Mouse (Mus musculus) liver, adult 2 months (tissue): Measurements from ENCODE around the gene Skap1. TPM values are rescaled to one million over a fixed set of nuclear protein-coding genes. Genes with fewer than 3 reads are reported as not detected.

Source experiments
- DNase-seq: peaks from one replicate; pipeline ENCODE4 v3.0.0-alpha.2; 2011; ENCODE audit warnings: low read depth, low spot score; ENCODE audit errors: extremely low read depth
- H3K27ac ChIP-seq: fragments of 200-500 bp; replicated peaks from 2 replicates; pipeline ENCODE4 v1.5.1; 2012; ENCODE audit warnings: low read depth, mild to moderate bottlenecking, control low read depth, inconsistent platforms, low read length; ENCODE audit not compliant: insufficient read depth
- H3K27me3 ChIP-seq: fragments of 200-500 bp; 2 replicates; pipeline ENCODE4 v1.6.1; 2012; ENCODE audit warnings: mild to moderate bottlenecking, moderate library complexity, low read length, inconsistent platforms; ENCODE audit not compliant: control insufficient read depth, insufficient read depth
- H3K36me3 ChIP-seq: fragments of 200-500 bp; 2 replicates; pipeline ENCODE4 v1.6.1; 2012; ENCODE audit warnings: low read length, inconsistent platforms; ENCODE audit not compliant: control insufficient read depth, insufficient read depth
- H3K4me1 ChIP-seq: fragments of 200-500 bp; 2 replicates; pipeline ENCODE4 v1.6.1; 2011; ENCODE audit warnings: low read length; ENCODE audit not compliant: control insufficient read depth, insufficient read depth
- H3K4me3 ChIP-seq: fragments of 200-500 bp; 2 replicates; pipeline ENCODE4 v1.5.1; 2011; ENCODE audit warnings: low read depth, mild to moderate bottlenecking, control low read depth, low read length, moderate library complexity; ENCODE audit not compliant: insufficient read depth
- H3K79me2 ChIP-seq: fragments of 200-500 bp; 2 replicates; pipeline ENCODE4 v1.6.1; 2012; ENCODE audit warnings: inconsistent platforms, mild to moderate bottlenecking, low read length, moderate library complexity; ENCODE audit not compliant: control insufficient read depth, insufficient read depth
- H3K9ac ChIP-seq: fragments of 200-500 bp; 2 replicates; pipeline ENCODE4 v1.6.1; 2012; ENCODE audit warnings: low read depth, mild to moderate bottlenecking, control low read depth, inconsistent platforms, low read length
- CTCF ChIP-seq: fragments of 200-500 bp; IDR thresholded peaks from 2 replicates; pipeline ENCODE4 v1.5.1; 2011; ENCODE audit warnings: low read depth, low read length, control low read depth
- POLR2A ChIP-seq: fragments of 200-500 bp; IDR thresholded peaks from 2 replicates; pipeline ENCODE4 v1.6.1; 2011; ENCODE audit warnings: low read length, control low read depth; ENCODE audit not compliant: insufficient read depth; ENCODE audit errors: extremely low read depth
- WGBS: fragments of 180-500 bp; shearing (Covaris S2); methylation state at CpG from one replicate; pipeline ENCODE4 v1.1.7; 2018; 5-methylcytosine and 5-hydroxymethylcytosine counted together
- polyA plus RNA-seq: library from polyadenylated mRNA; depleted of rRNA; stranded (reverse); fragments of >200 nt; gene quantifications from 2 replicates; pipeline ENCODE4 v1.2.3, GENCODE M21; 2012
- total RNA-seq: library from RNA; depleted of rRNA; stranded (reverse); fragments of >200 nt; gene quantifications from 2 replicates; pipeline ENCODE4 v1.2.3, GENCODE M21; 2014

Gene Skap1
- total and polyA plus RNA-seq, 2 experiments, result 0.40 to 0.92 TPM

DNA sequence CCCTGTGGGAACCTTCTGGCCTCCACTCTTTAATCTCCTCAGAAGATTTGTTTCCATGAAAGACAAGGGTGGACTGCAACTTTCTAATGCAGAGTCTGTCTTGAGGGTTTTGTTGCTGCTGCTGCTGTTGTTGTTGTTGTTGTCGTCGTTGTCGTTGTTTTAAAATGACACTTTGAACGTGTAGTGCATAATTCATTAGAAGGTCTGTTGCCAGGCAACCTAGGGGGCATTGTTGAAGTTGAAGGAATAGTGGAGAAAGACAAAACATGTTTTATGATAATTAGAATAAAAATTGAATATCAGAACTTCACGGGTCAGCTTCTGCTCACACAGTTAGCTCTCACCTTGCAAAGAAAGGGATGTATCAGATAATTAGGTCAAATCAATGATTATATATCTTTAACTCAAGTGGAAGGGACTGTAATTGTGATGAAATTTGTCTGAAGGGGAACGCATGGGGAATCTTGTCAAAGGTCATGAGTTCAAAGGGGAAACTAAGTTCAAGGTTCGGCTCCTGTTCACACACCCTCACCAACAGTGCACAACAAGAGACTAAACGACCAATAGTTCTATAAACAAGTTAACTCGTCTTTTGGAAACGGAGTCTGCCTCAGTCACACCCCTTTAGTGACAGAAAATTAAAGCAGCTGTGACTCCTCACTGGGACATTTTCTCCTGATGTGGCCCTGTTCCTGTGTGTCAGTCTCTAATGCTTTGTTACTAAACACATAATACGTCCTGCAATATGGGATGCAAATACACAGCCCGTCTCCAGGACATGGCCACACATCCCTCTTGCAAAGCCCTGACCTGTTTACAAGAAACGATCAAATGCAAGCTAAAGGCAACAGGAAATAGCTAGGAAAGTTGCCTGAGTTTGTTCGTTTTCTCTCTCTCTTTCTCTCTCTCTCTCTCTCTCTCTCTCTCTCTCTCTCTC lies 112.4 kb downstream of the Skap1 start:
- Histone ChIP-seq H3K4me3 (no peak overlapping the region), H3K27me3 (0 out of 2 replicates have a peak, but pooled peaks cover 3% of the 10 kb centered on the region), H3K9ac (no peak overlapping the region), H3K27ac (no peak overlapping the region), H3K36me3 (no peaks in the 10 kb centered on the region), H3K79me2 (no peaks in the 10 kb centered on the region), H3K4me1 (peaks cover 2% of the 10 kb centered on the region; the same call in 1 of the 2 replicates)
- peak; percentile 40 for DNase-seq
- 51% methylated on average over 14 of the region's 14 CpGs for WGBS
- no peak for TF ChIP-seq POLR2A
- no peak for TF ChIP-seq CTCF

DNA sequence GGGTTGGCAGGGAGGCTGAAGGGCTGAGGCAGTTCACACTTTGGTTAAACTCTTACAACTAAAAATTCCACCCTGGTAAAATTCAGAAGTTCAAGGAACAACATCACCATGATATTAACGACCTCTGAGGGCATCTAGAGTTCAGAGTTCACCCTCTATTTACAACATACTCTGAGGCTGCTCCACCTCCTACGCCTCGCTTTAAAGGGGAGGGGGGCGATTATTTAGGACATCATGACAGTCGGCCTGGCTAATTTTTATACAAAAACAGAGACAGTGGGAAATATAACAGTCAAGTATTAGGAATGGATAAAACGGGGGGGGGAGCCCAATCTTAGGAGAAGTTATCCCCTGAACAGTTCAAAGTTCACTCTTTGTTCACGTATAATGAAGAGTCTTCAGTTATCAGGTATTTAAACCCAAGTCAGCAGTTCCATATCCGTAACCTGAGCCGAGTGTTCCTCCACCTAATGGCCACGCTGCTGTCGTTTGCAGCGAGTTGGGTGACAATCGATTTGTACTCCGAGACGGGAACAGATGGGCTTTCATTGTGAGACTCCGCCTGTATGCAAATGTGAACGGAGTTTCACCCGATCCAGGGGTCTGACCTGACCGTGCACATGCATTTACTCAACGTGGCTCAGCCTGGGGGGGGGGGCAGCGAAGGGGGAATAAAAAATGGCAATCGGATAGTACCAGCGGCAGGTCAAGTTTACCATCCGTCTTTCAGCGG lies 114.3 kb downstream of the Skap1 start:
- Histone ChIP-seq H3K4me3 (no peak overlapping the region), H3K36me3 (no peaks in the 10 kb centered on the region), H3K27ac (no peak overlapping the region), H3K4me1 (peaks cover 2% of the 10 kb centered on the region; the same call in 1 of the 2 replicates), H3K79me2 (no peaks in the 10 kb centered on the region), H3K27me3 (0 out of 2 replicates have a peak, but pooled peaks cover 3% of the 10 kb centered on the region), H3K9ac (no peak overlapping the region)
- peak; percentile 48 for DNase-seq
- 14% methylated on average over 25 of the region's 25 CpGs for WGBS
- TF ChIP-seq CTCF (no peak), POLR2A (no peak)

DNA sequence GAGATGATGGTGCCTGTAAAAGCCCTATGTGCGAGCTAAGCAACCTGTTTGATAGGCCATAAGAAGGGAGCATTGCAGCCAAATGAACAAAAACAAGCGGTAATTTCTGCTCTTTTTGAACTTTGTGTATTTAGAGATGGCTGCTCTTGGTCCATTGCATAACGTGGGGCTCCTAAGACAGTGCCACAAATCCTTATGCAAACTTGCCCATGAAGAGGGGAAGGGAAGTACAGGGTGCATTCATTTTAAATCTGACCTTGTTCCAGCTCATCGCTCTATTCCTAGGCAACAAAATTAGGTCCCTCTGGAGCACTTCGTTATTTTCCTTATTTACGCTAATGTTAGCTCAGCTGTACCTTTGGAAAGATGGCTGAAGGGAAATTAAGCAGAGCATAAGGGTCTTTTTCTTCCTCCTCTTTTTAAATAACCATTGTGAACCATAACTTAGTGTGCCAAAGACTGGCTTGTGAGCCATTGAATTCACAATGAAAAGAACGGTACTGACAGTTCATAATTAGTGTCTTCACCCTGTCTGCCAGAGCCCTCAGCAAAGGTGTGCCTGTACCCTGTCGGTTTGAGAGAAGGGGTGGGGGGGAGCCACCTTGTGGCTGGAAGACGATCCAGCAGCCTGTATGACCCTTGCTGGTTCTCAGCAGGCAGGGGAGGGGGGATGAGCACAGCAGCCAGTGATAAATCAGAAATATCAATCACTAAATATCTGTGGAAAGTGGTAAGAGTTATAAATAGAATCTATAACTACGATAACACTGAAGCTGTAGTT lies 117.4 kb downstream of the Skap1 start:
- DNase-seq, result no peak
- Histone ChIP-seq H3K27ac (no peak overlapping the region), H3K27me3 (no peaks in the 10 kb centered on the region), H3K79me2 (no peaks in the 10 kb centered on the region), H3K36me3 (no peaks in the 10 kb centered on the region), H3K4me1 (peaks cover 2% of the 10 kb centered on the region; the same call in 1 of the 2 replicates), H3K4me3 (no peak overlapping the region), H3K9ac (no peak overlapping the region)
- TF ChIP-seq POLR2A, result no peak
- peak; percentile 76 for TF ChIP-seq CTCF
- 61% methylated on average over 10 of the region's 10 CpGs for WGBS

DNA sequence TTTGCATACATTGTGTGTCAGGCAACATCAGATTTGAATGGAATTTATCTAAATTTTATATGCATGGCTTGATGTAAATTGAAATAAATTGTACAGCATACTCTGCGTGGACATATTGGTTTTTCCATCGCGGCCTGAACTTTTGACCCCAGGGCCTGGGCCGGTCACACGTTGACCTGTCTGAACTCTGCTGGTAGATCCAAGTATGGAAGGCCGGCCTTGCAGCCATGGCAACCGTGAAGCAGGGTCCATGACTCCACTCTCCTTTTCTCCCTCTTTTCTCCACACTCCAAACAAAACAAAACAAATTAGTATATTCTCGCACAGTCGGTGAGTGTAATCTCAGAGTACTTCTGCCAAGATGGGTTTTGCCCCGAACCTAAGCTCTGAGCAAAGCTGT lies 118.2 kb downstream of the Skap1 start:
- no peak overlapping the region for H3K9ac ChIP-seq
- H3K27ac ChIP-seq, result no peak overlapping the region
- H3K4me3 ChIP-seq, result no peak overlapping the region
- no peak for TF ChIP-seq POLR2A
- TF ChIP-seq CTCF, result no peak
- no peaks in the 10 kb centered on the region for H3K27me3 ChIP-seq
- DNase-seq, result peak; percentile 74
- no peaks in the 10 kb centered on the region for H3K36me3 ChIP-seq
- peaks cover 2% of the 10 kb centered on the region; the same call in 1 of the 2 replicates for H3K4me1 ChIP-seq
- no peaks in the 10 kb centered on the region for H3K79me2 ChIP-seq
- WGBS, result 26% methylated on average over 10 of the region's 10 CpGs

DNA sequence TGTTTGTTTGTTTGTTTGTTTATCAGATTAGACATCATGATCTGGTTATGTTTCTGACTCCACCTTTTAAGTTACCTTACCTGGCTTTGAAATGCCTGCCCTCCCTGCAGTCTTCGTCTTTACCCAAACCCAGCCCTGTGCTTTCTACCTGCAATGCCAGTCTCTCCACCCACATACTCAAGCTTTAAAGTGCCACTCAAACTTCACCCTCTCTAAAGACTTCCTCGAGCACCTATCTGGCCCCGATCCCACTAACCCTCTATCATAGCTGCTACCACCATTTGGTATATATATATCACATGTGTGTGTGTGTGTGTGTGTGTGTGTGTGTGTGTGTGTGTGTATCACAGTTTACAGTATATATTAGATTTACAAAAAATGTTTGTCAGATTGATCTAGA lies 125.4 kb downstream of the Skap1 start:
- no peak overlapping the region for H3K9ac ChIP-seq
- DNase-seq, result no peak
- no peak overlapping the region for H3K4me3 ChIP-seq
- no peaks in the 10 kb centered on the region for H3K79me2 ChIP-seq
- H3K36me3 ChIP-seq, result no peaks in the 10 kb centered on the region
- TF ChIP-seq POLR2A (no peak), CTCF (no peak)
- H3K4me1 ChIP-seq, result no peaks in the 10 kb centered on the region
- 81% methylated on average over 3 of the region's 3 CpGs for WGBS
- H3K27me3 ChIP-seq, result no peaks in the 10 kb centered on the region
- H3K27ac ChIP-seq, result no peak overlapping the region
